Mouse (Mus musculus): ENCODE results near the gene Tom1l2.

The Tom1l2 gene

GRCm38 (mm10) chr11:60208712-60209111 is 144.0 kb downstream of the Tom1l2 start:
- no peak for DNase-seq (ENCODE audit: extremely low spot score, low read depth, low spot score)

GRCm38 (mm10) chr11:60208201-60208600 is 144.5 kb downstream of the Tom1l2 start:
- no peak for DNase-seq (ENCODE audit: extremely low spot score, low read depth, low spot score)

- no peak for DNase-seq (ENCODE audit: extremely low spot score, low read depth, low spot score)
These were observed 146.5 kb downstream of the Tom1l2 start for GRCm38 (mm10) chr11:60206207-60206606.

GRCm38 (mm10) chr11:60205026-60205425 is 147.7 kb downstream of the Tom1l2 start:
- DNase-seq (ENCODE audit: extremely low spot score, low read depth, low spot score), result no peak

GRCm38 (mm10) chr11:60202710-60203638 is 149.7 kb downstream of the Tom1l2 start:
- no peak for DNase-seq (ENCODE audit: extremely low spot score, low read depth, low spot score)

- DNase-seq (ENCODE audit: extremely low spot score, low read depth, low spot score), result no peak
These were observed 152.3 kb downstream of the Tom1l2 start for GRCm38 (mm10) chr11:60200384-60200783.

GRCm38 (mm10) chr11:60199702-60200184 is 153.0 kb downstream of the Tom1l2 start:
- peak; percentile 74 for DNase-seq (ENCODE audit: extremely low spot score, low read depth, low spot score)

- no peak for DNase-seq (ENCODE audit: extremely low spot score, low read depth, low spot score)
These were observed 154.1 kb downstream of the Tom1l2 start for GRCm38 (mm10) chr11:60198651-60199050.

GRCm38 (mm10) chr11:60197998-60198619 is 154.6 kb downstream of the Tom1l2 start:
- no peak for DNase-seq (ENCODE audit: extremely low spot score, low read depth, low spot score)

GRCm38 (mm10) chr11:60196344-60196743 is 156.4 kb downstream of the Tom1l2 start:
- no peak for DNase-seq (ENCODE audit: extremely low spot score, low read depth, low spot score)

GRCm38 (mm10) chr11:60195108-60195507 is 157.6 kb downstream of the Tom1l2 start:
- DNase-seq (ENCODE audit: extremely low spot score, low read depth, low spot score), result no peak

- no peak for DNase-seq (ENCODE audit: extremely low spot score, low read depth, low spot score)
These were observed 159.1 kb downstream of the Tom1l2 start for GRCm38 (mm10) chr11:60193556-60193955.

- no peak for DNase-seq (ENCODE audit: extremely low spot score, low read depth, low spot score)
These were observed 160.2 kb downstream of the Tom1l2 start for GRCm38 (mm10) chr11:60192534-60192933.

GRCm38 (mm10) chr11:60190055-60190641 is 162.6 kb downstream of the Tom1l2 start:
- no peak for DNase-seq (ENCODE audit: extremely low spot score, low read depth, low spot score)

- no peak for DNase-seq (ENCODE audit: extremely low spot score, low read depth, low spot score)
These were observed 163.1 kb downstream of the Tom1l2 start for GRCm38 (mm10) chr11:60189501-60190040.

GRCm38 (mm10) chr11:60188275-60188853 is 164.3 kb downstream of the Tom1l2 start:
- no peak for DNase-seq (ENCODE audit: extremely low spot score, low read depth, low spot score)

GRCm38 (mm10) chr11:60187070-60187469 is 165.6 kb downstream of the Tom1l2 start:
- DNase-seq (ENCODE audit: extremely low spot score, low read depth, low spot score), result no peak

GRCm38 (mm10) chr11:60185396-60186231 is 167.1 kb downstream of the Tom1l2 start:
- no peak for DNase-seq (ENCODE audit: extremely low spot score, low read depth, low spot score)

GRCm38 (mm10) chr11:60184346-60185325 is 168.1 kb downstream of the Tom1l2 start:
- DNase-seq (ENCODE audit: extremely low spot score, low read depth, low spot score), result no peak
